Mouse (Mus musculus) spleen, adult 2 months (tissue): Measurements from ENCODE around the gene Slc35e2. TPM values are rescaled to one million over a fixed set of nuclear protein-coding genes. Genes with fewer than 3 reads are reported as not detected.
A peak's percentile ranks its signal among the peaks of the same experiment; 100 is the strongest.

Experiments used
- DNase-seq, 2 experiments: peaks; one replicate each; pipeline versions ENCODE4 v3.0.0 to v3.0.0-alpha.2; 2012 to 2021; ENCODE audit warnings: low spot score in 2 of 2, low read depth in 1 of 2
- H3K27ac ChIP-seq: fragments of 200-500 bp; 2 replicates; pipeline ENCODE4 v1.5.1; 2012; ENCODE audit warnings: low read length, inconsistent platforms; ENCODE audit not compliant: insufficient read depth
- H3K27me3 ChIP-seq: fragments of 200-500 bp; 2 replicates; pipeline ENCODE4 v1.6.1; 2012; ENCODE audit warnings: mild to moderate bottlenecking, moderate library complexity, low read length, inconsistent platforms; ENCODE audit not compliant: control insufficient read depth, insufficient read depth
- H3K36me3 ChIP-seq: fragments of 200-500 bp; 2 replicates; pipeline ENCODE4 v1.6.1; 2012; ENCODE audit warnings: mild to moderate bottlenecking, low read length, inconsistent platforms; ENCODE audit not compliant: control insufficient read depth, insufficient read depth
- H3K4me1 ChIP-seq: fragments of 200-500 bp; 2 replicates; pipeline ENCODE4 v1.6.1; 2011; ENCODE audit warnings: inconsistent platforms; ENCODE audit not compliant: control insufficient read depth, insufficient read depth, insufficient read length
- H3K4me3 ChIP-seq: fragments of 200-500 bp; 2 replicates; pipeline ENCODE4 v1.5.1; 2011; ENCODE audit warnings: mild to moderate bottlenecking, inconsistent platforms; ENCODE audit not compliant: insufficient read depth, insufficient read length; ENCODE audit errors: extremely low read depth
- CTCF ChIP-seq: fragments of 200-500 bp; IDR thresholded peaks from 2 replicates; pipeline ENCODE4 v1.5.1; 2011; ENCODE audit warnings: mild to moderate bottlenecking, inconsistent platforms; ENCODE audit not compliant: insufficient read depth, insufficient read length, insufficient replicate concordance; ENCODE audit errors: extremely low read depth
- POLR2A ChIP-seq: fragments of 200-500 bp; IDR thresholded peaks from 2 replicates; pipeline ENCODE4 v1.6.1; 2011; ENCODE audit warnings: low read depth, low read length, inconsistent platforms
- WGBS: fragments of 180-500 bp; shearing (Covaris S2); methylation state at CpG from one replicate; pipeline ENCODE4 v1.1.7; 2018; 5-methylcytosine and 5-hydroxymethylcytosine counted together
- polyA plus RNA-seq: library from polyadenylated mRNA; depleted of rRNA; stranded (reverse); fragments of >200 nt; gene quantifications from 2 replicates; pipeline ENCODE4 v1.2.3, GENCODE M21; 2012

The Slc35e2 gene
- polyA plus RNA-seq, 1 experiment, result 7.1 TPM

GRCm38 (mm10) chr4:155601997-155602456, 811 bp downstream of the Slc35e2 start:
- TF ChIP-seq POLR2A, result no peak

DNA sequence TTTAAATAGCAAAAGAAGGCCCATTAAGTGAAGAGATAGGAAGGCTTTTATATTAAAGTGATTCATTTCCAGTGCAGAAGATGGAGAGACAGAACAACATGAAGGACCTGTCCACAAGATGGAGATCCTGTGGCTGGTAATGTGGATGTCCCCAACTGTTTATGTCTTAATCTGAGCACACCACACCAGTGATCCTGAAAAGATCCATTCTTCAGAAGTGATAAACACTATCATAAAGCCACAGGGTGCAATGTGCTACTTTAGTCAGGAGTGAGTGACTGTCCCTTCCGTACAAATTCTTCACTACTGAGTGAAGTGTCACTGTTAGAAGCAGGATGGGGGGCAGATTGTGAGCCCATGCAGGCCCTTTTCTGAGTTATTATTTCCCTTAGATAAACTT, 1.5 kb downstream of the Slc35e2 start:
- no peak for DNase-seq
- WGBS, result 78% methylated on average over 1 of the region's 1 CpGs
- TF ChIP-seq CTCF, result no peak
- H3K4me3 ChIP-seq, result peak overlapping the region; percentile 82; the same call in 1 of the 2 replicates
- no peaks in the 10 kb centered on the region for H3K27me3 ChIP-seq
- H3K4me1 ChIP-seq, result no peaks in the 10 kb centered on the region
- no peaks in the 10 kb centered on the region for H3K36me3 ChIP-seq
- no peak overlapping the region for H3K27ac ChIP-seq

More at GRCm38 (mm10) chr4:155601997-155602456, 811 bp downstream of the Slc35e2 start:
- H3K36me3 ChIP-seq, result no peaks in the 10 kb centered on the region
- peak in 1 of 2 experiments; percentile 15 for DNase-seq
- H3K27me3 ChIP-seq, result no peaks in the 10 kb centered on the region
- WGBS, result 2% methylated on average over 30 of the region's 31 CpGs
- no peaks in the 10 kb centered on the region for H3K4me1 ChIP-seq
- peak overlapping the region; percentile 87 for H3K27ac ChIP-seq
- peak overlapping the region; percentile 82 for H3K4me3 ChIP-seq

GRCm38 (mm10) chr4:155603801-155604200, 2.6 kb downstream of the Slc35e2 start:
- DNase-seq, result no peak
- 83% methylated on average over 6 of the region's 6 CpGs for WGBS
- H3K4me3 ChIP-seq, result no peak overlapping the region
- H3K36me3 ChIP-seq, result no peaks in the 10 kb centered on the region
- no peak overlapping the region for H3K27ac ChIP-seq
- H3K4me1 ChIP-seq, result no peaks in the 10 kb centered on the region
- H3K27me3 ChIP-seq, result no peaks in the 10 kb centered on the region
- TF ChIP-seq POLR2A (no peak), CTCF (no peak)

DNA sequence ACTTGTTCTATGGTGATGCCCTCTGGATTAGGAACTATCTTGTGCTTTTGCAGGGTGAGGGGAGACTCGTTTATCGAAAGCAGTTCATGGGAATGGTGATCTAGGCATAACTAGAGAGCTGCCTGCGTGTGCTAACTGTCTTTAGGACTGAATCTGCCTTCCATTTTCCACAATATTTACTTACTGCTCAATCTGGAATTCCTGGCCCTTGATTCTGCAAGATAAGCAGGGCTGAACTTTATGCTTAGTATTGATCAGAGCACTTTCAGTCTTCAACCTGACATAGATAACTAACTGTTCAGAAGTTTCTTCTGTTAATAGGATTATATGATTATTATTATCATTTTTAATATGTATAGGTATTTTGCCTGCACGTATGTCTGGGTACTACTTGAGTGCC, 3.9 kb downstream of the Slc35e2 start:
- no peak overlapping the region for H3K27ac ChIP-seq
- no peak overlapping the region for H3K4me3 ChIP-seq
- peaks cover 3% of the 10 kb centered on the region; the same call in 1 of the 2 replicates for H3K36me3 ChIP-seq
- 93% methylated on average over 4 of the region's 4 CpGs for WGBS
- TF ChIP-seq CTCF (no peak), POLR2A (no peak)
- no peaks in the 10 kb centered on the region for H3K27me3 ChIP-seq
- no peak for DNase-seq
- H3K4me1 ChIP-seq, result no peaks in the 10 kb centered on the region

GRCm38 (mm10) chr4:155606825-155607224, 5.6 kb downstream of the Slc35e2 start:
- TF ChIP-seq CTCF (no peak), POLR2A (no peak)
- WGBS, result 87% methylated on average over 2 of the region's 2 CpGs
- Histone ChIP-seq H3K4me3 (no peak overlapping the region), H3K4me1 (no peaks in the 10 kb centered on the region), H3K27ac (no peak overlapping the region), H3K36me3 (peaks cover 4% of the 10 kb centered on the region; the same call in 1 of the 2 replicates), H3K27me3 (no peaks in the 10 kb centered on the region)
- no peak for DNase-seq

DNA sequence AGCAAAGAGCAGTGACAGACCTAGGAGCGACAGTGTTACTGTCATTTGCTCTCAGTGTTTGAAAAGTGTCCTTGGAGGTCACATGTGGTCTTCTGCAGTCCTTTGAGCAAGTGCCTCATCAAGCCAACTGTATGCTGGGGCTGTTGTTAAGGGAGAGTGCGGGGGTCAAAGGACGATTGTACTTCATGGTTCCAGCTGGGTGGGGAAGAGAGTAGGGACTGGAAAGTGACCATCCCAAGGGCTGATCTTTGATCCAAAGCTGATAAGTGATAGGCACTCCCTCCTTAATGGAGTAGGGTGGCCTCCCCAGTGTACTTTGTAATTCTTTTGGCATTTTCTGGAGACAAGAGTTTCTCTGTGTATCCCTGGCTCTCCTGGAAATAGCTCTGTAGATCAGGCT, 10.6 kb downstream of the Slc35e2 start:
- WGBS, result 92% methylated on average over 3 of the region's 3 CpGs
- H3K36me3 ChIP-seq, result peaks cover 10% of the 10 kb centered on the region; the same call in 1 of the 2 replicates

DNA sequence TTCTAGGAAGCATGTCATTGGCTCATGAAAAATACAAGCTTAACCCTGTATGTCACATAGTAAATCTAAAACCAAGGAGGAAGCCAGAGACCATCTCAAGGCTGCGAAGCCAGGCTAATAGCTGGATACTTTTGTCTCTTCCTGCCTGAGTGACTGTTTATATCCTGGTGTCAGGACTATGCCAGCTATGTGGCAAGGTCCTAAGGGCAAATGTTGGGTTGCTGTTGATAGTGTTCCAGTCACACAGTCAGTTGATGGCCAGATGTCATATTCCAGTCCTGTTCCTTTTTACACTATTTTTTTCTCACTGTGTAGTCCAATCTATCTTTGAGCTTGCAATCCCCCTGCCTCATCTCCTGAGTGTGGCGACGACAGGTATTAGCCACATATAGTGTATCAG, 12.0 kb downstream of the Slc35e2 start:
- H3K4me3 ChIP-seq, result no peak overlapping the region
- no peak overlapping the region for H3K27ac ChIP-seq
- no peak for TF ChIP-seq POLR2A
- TF ChIP-seq CTCF, result no peak
- no peaks in the 10 kb centered on the region for H3K27me3 ChIP-seq
- 97% methylated on average over 3 of the region's 3 CpGs for WGBS
- DNase-seq, result no peak
- H3K36me3 ChIP-seq, result peaks cover 15% of the 10 kb centered on the region
- no peaks in the 10 kb centered on the region for H3K4me1 ChIP-seq

More for the DNA sequence above, 10.6 kb downstream of the Slc35e2 start:
- TF ChIP-seq CTCF, result no peak
- TF ChIP-seq POLR2A, result no peak
- Histone ChIP-seq H3K4me1 (no peaks in the 10 kb centered on the region), H3K27me3 (no peaks in the 10 kb centered on the region), H3K27ac (no peak overlapping the region), H3K4me3 (no peak overlapping the region)
- DNase-seq, result no peak
